ENCODE assay signal across 30 mouse cellular contexts in genomic region chr2:125253699-125254098, GRCm38 (mm10). TPM values are rescaled to one million over a fixed set of nuclear protein-coding genes. Genes with fewer than 3 reads are reported as not detected.
DNase-seq lines count a peak whose midpoint lies in the region; ATAC-seq and TF ChIP-seq lines count a peak whose summit lies in the region.
"Had no signal": no experiment of that assay in that cellular context is flagged by ENCODE, and none has a peak within 500 bp of the region (broad histone marks: within the 10 kb centered on the region; RNA-seq: fewer than 3 reads in every experiment).

No protein-coding gene starts in this region.

- no peak overlapping the region for H3K4me3 ChIP-seq in thymus, adult 2 months (ENCODE audit: control insufficient read depth, insufficient read depth, low read length)
- H3K4me3 ChIP-seq in liver, postnatal 0 days (ENCODE audit: low read depth, low read length) = no peak overlapping the region
- H3K4me3 ChIP-seq: embryonic facial prominence, embryonic 10.5 days; embryonic facial prominence, embryonic 13.5 days; erythroblast, embryonic 14.5 days; forebrain, embryonic 12.5 days; forebrain, embryonic 15.5 days; heart, adult 2 months; hindbrain, embryonic 10.5 days; hindbrain, embryonic 13.5 days had no signal

- H3K27me3 ChIP-seq in thymus, adult 2 months (ENCODE audit: control insufficient read depth, insufficient read depth, low read length) = no peaks in the 10 kb centered on the region
- no peaks in the 10 kb centered on the region for H3K27me3 ChIP-seq in liver, postnatal 0 days (ENCODE audit: insufficient read depth, low read length)
- H3K27me3 ChIP-seq: CH12.LX; embryonic facial prominence, embryonic 13.5 days; forebrain, embryonic 12.5 days; forebrain, embryonic 15.5 days; hindbrain, embryonic 13.5 days; Patski had no signal

- no peak for TF ChIP-seq POLR2A in thymus, adult 2 months (IDR thresholded peaks at IDR 0.05; ENCODE audit: control insufficient read depth, extremely low read depth, insufficient read depth, low read length, poor library complexity)

- 0 out of 2 replicates have a peak, but pooled peaks cover 5% of the 10 kb centered on the region for H3K4me1 ChIP-seq in thymus, adult 2 months (replicated peaks; ENCODE audit: control insufficient read depth, insufficient read depth, low read length)
- peaks cover 4% of the 10 kb centered on the region for H3K4me1 ChIP-seq in liver, postnatal 0 days (ENCODE audit: insufficient read depth)

- ATAC-seq in liver, postnatal 0 days = no peak
- ATAC-seq: forebrain, embryonic 15.5 days; hindbrain, embryonic 16.5 days; Patski had no signal

- WGBS in thymus, adult 2 months = 27% methylated on average over 6 of the region's 6 CpGs
- WGBS in liver, postnatal 0 days (ENCODE audit: insufficient replicate concordance) = 89% methylated on average over 6 of the region's 6 CpGs

- no peak overlapping the region for H3K27ac ChIP-seq in thymus, adult 2 months (ENCODE audit: control insufficient read depth, insufficient read depth, low read length)
- no peak overlapping the region for H3K27ac ChIP-seq in liver, postnatal 0 days (ENCODE audit: low read depth)
- H3K27ac ChIP-seq: embryonic facial prominence, embryonic 10.5 days; embryonic facial prominence, embryonic 13.5 days; forebrain, embryonic 12.5 days; forebrain, embryonic 15.5 days; heart, adult 2 months; hindbrain, embryonic 10.5 days; hindbrain, embryonic 13.5 days had no signal

- peaks cover 37% of the 10 kb centered on the region for H3K36me3 ChIP-seq in thymus, adult 2 months (ENCODE audit: control insufficient read depth, insufficient read depth, low read length)
- H3K36me3 ChIP-seq in liver, postnatal 0 days (replicated peaks; ENCODE audit: insufficient read depth, low read length) = peaks cover 70% of the 10 kb centered on the region

- intact Hi-C loops in heart, postnatal 14 days (cut with DNase I) = no loop called here

- TF ChIP-seq CTCF in thymus, adult 2 months (IDR thresholded peaks at IDR 0.05; ENCODE audit: borderline replicate concordance, control insufficient read depth, extremely low read depth, insufficient read depth, low read length, poor library complexity) = no peak
- TF ChIP-seq CTCF in liver, postnatal 0 days (IDR thresholded peaks at IDR 0.05; ENCODE audit: low read depth) = no peak

- no peak overlapping the region for H3K9ac ChIP-seq in liver, postnatal 0 days (replicated peaks)
- H3K9ac ChIP-seq: embryonic facial prominence, embryonic 13.5 days; forebrain, embryonic 12.5 days; forebrain, embryonic 15.5 days; hindbrain, embryonic 13.5 days had no signal

- no peak for TF ChIP-seq EP300 in liver, postnatal 0 days (IDR thresholded peaks at IDR 0.05; ENCODE audit: low read depth)

- no peak overlapping the region for H3K4me2 ChIP-seq in liver, postnatal 0 days (ENCODE audit: low read depth, low read length)
- H3K4me2 ChIP-seq: embryonic facial prominence, embryonic 13.5 days; forebrain, embryonic 12.5 days; forebrain, embryonic 15.5 days; heart, embryonic 11.5 days; hindbrain, embryonic 13.5 days had no signal

- peak; percentile 60 for DNase-seq in heart, adult 11 months
- DNase-seq in heart, postnatal 14 days = no peak
- DNase-seq in thymus, postnatal 0 days (ENCODE audit: low spot score) = peak; percentile 15
- no peak for DNase-seq in thymus, adult 2 months
- peak; percentile 28 for DNase-seq in thymus, postnatal 25 days
- DNase-seq in liver, postnatal 0 days = no peak
- no peak for DNase-seq in cerebellum, adult 9-10 months
- DNase-seq: adrenal gland, postnatal 10 days; adrenal gland, postnatal 36 days; B cell, adult 2 months; cerebellum, adult 11 months; cerebellum, adult 2 months; cerebellum, postnatal 10 days; cerebellum, postnatal 36 days; embryo, embryonic 11 days; gastrocnemius, postnatal 10 days; heart, adult 2 months; heart, postnatal 36 days had no signal

- H3K9me3 ChIP-seq in liver, postnatal 0 days (ENCODE audit: low read length) = no peaks in the 10 kb centered on the region
- H3K9me3 ChIP-seq: forebrain, embryonic 15.5 days; G1E; hindbrain, embryonic 10.5 days had no signal

RNA-seq across cellular contexts. Expression of gene Dut, which starts 6.7 kb away (rescaled TPM):
- total RNA-seq in heart, postnatal 14 days (2021) = 10 to 100 TPM; 25.6 to 36.6 TPM
- 384 and 399 TPM in 2 replicates for polyA plus RNA-seq in thymus, postnatal 0 days (2015; fragmentation: Nextera tagmentation; extraction: Ambion mirVana)
- polyA plus RNA-seq in thymus, adult 2 months (2012; rRNA removed) = 78.6 and 107 TPM in 2 replicates
- 60.2 and 66.0 TPM in 2 replicates for polyA plus RNA-seq in liver, postnatal 0 days (2015; fragmentation: Nextera tagmentation; extraction: Ambion mirVana)

Comparison
In these comparisons a context has a peak if more than half of its experiments do, and no peak if none do; other contexts are left out.
1. DNase-seq: peak in heart, adult 11 months (single experiment), thymus, postnatal 0 days (single experiment) and thymus, postnatal 25 days (single experiment); none in heart, postnatal 14 days (0 of 2), thymus, adult 2 months (single experiment), liver, postnatal 0 days (single experiment) and cerebellum, adult 9-10 months (single experiment).